Mouse (Mus musculus): ENCODE data around the gene Htra1.

DNA sequence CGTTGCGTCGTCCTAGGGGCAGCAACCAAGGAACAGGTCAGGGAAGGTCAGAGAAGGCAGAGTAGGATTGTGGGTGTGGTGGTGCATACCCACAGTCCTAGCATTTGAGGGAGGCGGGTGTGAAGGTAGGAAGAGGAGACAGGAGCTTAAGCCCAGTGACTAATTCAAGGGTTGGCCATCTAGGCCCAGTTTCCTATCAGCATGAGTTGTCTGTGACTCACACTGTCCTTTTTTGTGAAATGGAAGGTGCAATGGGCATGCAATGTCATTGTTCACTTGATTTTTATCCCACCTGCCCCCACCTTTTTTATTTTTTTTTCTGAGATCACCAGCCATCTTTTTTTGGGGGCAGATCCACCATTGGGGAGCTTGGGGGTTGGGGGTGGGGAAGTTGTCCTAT, 29.5 kb downstream of the Htra1 start:
- TF ChIP-seq POLR2A (IDR thresholded peaks at IDR 0.05; ENCODE audit: low read depth, low read length) = no peak
- no peak for TF ChIP-seq CTCF (IDR thresholded peaks at IDR 0.05; ENCODE audit: borderline replicate concordance, insufficient read depth, low read length)

Measured in embryonic fibroblast, embryonic 13.5 days (primary cell).